Mouse (Mus musculus) spleen, adult 2 months (tissue): ENCODE measurements around the gene Ano2.

Source experiments
- CTCF ChIP-seq: fragments of 200-500 bp; IDR thresholded peaks from 2 replicates; pipeline ENCODE4 v1.5.1; 2011; ENCODE audit warnings: mild to moderate bottlenecking, inconsistent platforms; ENCODE audit not compliant: insufficient read depth, insufficient read length, insufficient replicate concordance; ENCODE audit errors: extremely low read depth
- POLR2A ChIP-seq: fragments of 200-500 bp; IDR thresholded peaks from 2 replicates; pipeline ENCODE4 v1.6.1; 2011; ENCODE audit warnings: low read depth, low read length, inconsistent platforms

DNA sequence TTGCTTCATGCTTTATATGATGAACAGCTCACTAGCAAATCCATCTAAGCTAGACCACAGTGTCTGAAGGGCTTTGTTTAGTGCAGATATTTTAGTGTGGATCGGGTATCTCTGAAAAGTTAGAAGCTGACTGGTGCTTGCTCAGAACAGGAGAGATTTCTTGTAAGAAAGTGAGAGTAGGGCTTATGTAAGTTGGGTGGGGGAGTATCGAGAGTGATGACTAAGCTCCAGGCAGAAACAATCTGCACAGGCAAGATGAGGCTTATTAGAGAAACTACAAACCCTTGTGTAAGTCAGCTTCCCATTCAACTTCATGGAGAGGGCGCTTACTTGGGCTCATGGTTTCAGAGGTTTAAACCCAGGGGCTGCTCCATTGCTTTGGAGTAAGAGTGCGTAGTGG is 181.3 kb downstream of the Ano2 start:
- no peak for TF ChIP-seq CTCF
- TF ChIP-seq POLR2A = no peak
